Mouse (Mus musculus): ENCODE measurements around the gene Mvp.

GRCm38 (mm10) chr7:127031244-127031643, 16.8 kb upstream of the Mvp start:
- TF ChIP-seq EP300 (IDR thresholded peaks at IDR 0.05; ENCODE audit: low read depth) (no peak), CTCF (IDR thresholded peaks at IDR 0.05; ENCODE audit: low read depth) (no peak)
